Mouse (Mus musculus) gastrocnemius, adult 2 months (tissue): ENCODE measurements around the gene Cenpl. TPM values are rescaled to one million over a fixed set of nuclear protein-coding genes. Genes with fewer than 3 reads are reported as not detected.
A peak's percentile ranks its signal among the peaks of the same experiment; 100 is the strongest.
"Not testable (repeated sequence)": the region's sequence is repeated elsewhere in the genome, so short reads cannot be mapped to it uniquely, and the experiment has no call there.

Source experiments
- DNase-seq: peaks from one replicate; pipeline ENCODE4 v3.0.0; 2022
- H3K27ac ChIP-seq: fragments of 200-600 bp; 2 replicates; pipeline ENCODE4 v1.8.1; 2022; ENCODE audit warnings: mild to moderate bottlenecking
- H3K4me3 ChIP-seq: fragments of 200-600 bp; 2 replicates; pipeline ENCODE4 v1.8.1; 2022; ENCODE audit warnings: mild to moderate bottlenecking, moderate library complexity
- CTCF ChIP-seq: fragments of 200-600 bp; IDR thresholded peaks from 2 replicates; pipeline ENCODE4 v1.8.1; 2022; ENCODE audit warnings: antibody characterized with exemption, mild to moderate bottlenecking, moderate library complexity
- intact Hi-C: fragments of 180-260 bp; cut with DNase I; formaldehyde crosslinking; loops from one replicate; pipeline ENCODE4 v1.15.1; 2025
- long read RNA-seq, 2 experiments: library from polyadenylated mRNA; stranded (forward); transcript quantifications; one replicate each; pipeline ENCODE4 v2.0.0; 2021
- total RNA-seq, 2 experiments: library from RNA; stranded (reverse); gene quantifications; 2 replicates each; pipeline ENCODE4 v1.2.3; 2021

The Cenpl gene
- under 1 TPM; 0.41 to 0.50 TPM for total RNA-seq
- long read RNA-seq, experiment 1, partial matches to known transcripts, result 0 of 2 reads
- long read RNA-seq, experiment 1, other reads (novel, unspliced or antisense), result 2 of 2 reads
- long read RNA-seq, experiment 2, result 0 reads

- Histone ChIP-seq H3K4me3 (peak within 1 kb of the TSS; percentile 83), H3K27ac (peak within 1 kb of the TSS; percentile 87)
- peak; percentile 16; the same call in 1 of the 2 replicates for TF ChIP-seq CTCF
- DNase-seq, result peak; percentile 96
- intact Hi-C loops, result loop anchor here (5.0 kb wide), 1 partner anchor 33 kb away; no protein-coding TSS in a partner anchor
These were observed at the start of gene Cenpl, which contains the start of gene Dars2 for GRCm38 (mm10) chr1:161070352-161071271. Cenpl (plus strand) TSS chr1:161070713. Dars2 (minus strand) TSS chr1:161070658.

DNA sequence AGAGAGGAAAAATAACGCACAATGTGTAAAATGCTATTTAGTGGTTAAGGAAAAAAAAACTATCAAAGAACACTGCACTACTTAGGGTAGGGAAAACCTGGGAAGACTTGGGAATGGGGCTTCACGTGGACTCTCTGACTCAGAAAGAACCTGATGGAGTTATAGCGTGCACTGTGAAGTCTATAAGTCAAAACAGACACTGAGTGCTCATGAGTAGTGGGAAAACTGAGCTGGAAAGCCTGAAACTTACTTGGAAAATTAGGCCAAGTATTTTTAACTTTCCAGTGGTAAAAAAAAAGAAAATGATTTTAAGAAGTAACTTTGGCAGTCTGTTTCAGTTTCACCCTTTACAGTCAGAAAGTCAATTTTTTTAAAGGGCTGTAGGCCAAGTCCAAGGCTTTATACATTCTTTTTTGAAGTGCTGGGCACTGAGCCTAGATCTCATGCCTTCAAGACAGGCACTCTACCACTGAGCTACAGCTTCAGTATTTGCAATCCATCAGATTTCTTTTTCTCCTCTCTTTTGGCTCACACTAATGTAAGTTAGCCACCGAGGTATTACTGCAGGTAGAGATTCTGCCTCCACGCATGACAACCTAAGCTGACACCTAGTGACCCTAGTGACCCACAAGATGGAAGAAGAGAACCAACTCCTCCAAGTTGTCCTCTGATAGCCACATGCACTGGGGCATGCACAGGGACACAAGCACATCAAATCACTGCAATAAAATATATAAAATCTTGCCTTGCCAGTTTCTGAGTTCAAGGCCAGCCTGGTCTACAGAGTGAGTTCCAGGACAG is 44.9 kb upstream of the Cenpl start:
- TF ChIP-seq CTCF, result no peak
- intact Hi-C loops, result no loop called here
- Histone ChIP-seq H3K27ac (peak overlapping the region; percentile 12; the same call in 1 of the 2 replicates), H3K4me3 (no peak overlapping the region)
- DNase-seq, result no peak

- H3K27ac ChIP-seq, result no peak overlapping the region
These were observed 43.3 kb upstream of the Cenpl start for GRCm38 (mm10) chr1:161027196-161027595.

DNA sequence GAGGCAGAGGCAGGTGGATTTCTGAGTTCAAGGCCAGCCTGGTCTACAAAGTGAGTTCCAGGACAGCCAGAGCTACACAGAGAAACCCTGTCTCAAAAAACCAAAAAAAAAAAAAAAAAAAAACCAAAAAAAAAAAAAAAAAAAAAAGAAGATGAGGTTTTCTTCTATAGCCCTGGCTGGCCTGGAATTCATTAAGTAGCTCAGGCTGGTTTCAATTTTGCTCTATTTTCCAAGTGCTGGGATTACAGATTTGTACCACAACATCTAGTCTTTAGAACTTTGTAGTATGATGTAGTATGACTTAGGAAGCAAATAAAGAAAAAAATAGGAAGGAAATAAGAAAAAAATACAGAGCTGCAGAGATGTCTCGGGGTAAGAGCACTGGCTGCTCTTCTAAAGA is 42.1 kb upstream of the Cenpl start:
- H3K4me3 ChIP-seq, H3K27ac ChIP-seq, intact Hi-C loops, DNase-seq: not testable (repeated sequence)

More at GRCm38 (mm10) chr1:161027196-161027595, 43.3 kb upstream of the Cenpl start:
- intact Hi-C loops, result no loop called here
- DNase-seq, result no peak
- no peak for TF ChIP-seq CTCF
- H3K4me3 ChIP-seq, result no peak overlapping the region

GRCm38 (mm10) chr1:161030058-161030457 is 40.5 kb upstream of the Cenpl start:
- no peak overlapping the region for H3K27ac ChIP-seq
- DNase-seq, result no peak
- intact Hi-C loops, result loop anchor here (5.0 kb wide), 1 partner anchor 58 kb away; no protein-coding TSS in a partner anchor
- no peak for TF ChIP-seq CTCF
- no peak overlapping the region for H3K4me3 ChIP-seq

GRCm38 (mm10) chr1:161031881-161032280 is 38.6 kb upstream of the Cenpl start:
- intact Hi-C loops, result loop anchor here (5.0 kb wide), 1 partner anchor 60 kb away; no protein-coding TSS in a partner anchor
- Histone ChIP-seq H3K4me3 (no peak overlapping the region), H3K27ac (no peak overlapping the region)
- TF ChIP-seq CTCF, result no peak
- DNase-seq, result no peak

GRCm38 (mm10) chr1:161032345-161032744 is 38.2 kb upstream of the Cenpl start:
- no peak for DNase-seq
- no peak for TF ChIP-seq CTCF
- Histone ChIP-seq H3K4me3 (no peak overlapping the region), H3K27ac (no peak overlapping the region)
- intact Hi-C loops, result loop anchor here (5.0 kb wide), 1 partner anchor 60 kb away; no protein-coding TSS in a partner anchor

DNA sequence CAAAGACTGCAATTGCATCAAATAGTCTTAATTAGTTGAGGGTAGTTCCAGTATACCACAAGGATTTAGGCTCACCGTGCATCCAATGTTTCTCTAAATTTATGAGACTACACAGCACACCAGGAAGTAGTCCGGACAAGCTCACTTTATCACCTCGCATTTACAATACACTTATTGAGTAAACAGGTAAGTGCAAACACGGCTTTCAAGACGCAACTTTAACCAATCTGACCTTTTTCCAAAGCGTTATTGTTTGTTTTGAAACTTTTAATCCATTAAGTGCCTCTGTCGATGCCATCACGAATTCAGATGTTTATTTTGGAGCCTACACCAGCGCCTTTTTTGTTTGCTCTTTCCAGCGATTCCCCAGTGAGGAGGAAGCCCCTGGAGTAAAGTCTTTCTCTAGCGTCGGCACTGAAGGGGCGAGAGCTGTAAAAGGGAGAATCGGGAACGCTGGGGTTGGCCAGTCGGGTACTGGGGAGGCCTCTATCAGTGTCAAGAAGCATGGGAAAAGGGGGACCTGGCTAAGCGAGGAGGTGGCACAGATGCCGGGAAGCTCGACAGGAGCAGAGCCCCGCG is 36.6 kb upstream of the Cenpl start:
- DNase-seq, result no peak
- Histone ChIP-seq H3K4me3 (peak overlapping the region; percentile 92), H3K27ac (peak overlapping the region; percentile 92)
- TF ChIP-seq CTCF, result no peak
- intact Hi-C loops, result loop anchor here (5.0 kb wide), 1 partner anchor 62 kb away; no protein-coding TSS in a partner anchor

DNA sequence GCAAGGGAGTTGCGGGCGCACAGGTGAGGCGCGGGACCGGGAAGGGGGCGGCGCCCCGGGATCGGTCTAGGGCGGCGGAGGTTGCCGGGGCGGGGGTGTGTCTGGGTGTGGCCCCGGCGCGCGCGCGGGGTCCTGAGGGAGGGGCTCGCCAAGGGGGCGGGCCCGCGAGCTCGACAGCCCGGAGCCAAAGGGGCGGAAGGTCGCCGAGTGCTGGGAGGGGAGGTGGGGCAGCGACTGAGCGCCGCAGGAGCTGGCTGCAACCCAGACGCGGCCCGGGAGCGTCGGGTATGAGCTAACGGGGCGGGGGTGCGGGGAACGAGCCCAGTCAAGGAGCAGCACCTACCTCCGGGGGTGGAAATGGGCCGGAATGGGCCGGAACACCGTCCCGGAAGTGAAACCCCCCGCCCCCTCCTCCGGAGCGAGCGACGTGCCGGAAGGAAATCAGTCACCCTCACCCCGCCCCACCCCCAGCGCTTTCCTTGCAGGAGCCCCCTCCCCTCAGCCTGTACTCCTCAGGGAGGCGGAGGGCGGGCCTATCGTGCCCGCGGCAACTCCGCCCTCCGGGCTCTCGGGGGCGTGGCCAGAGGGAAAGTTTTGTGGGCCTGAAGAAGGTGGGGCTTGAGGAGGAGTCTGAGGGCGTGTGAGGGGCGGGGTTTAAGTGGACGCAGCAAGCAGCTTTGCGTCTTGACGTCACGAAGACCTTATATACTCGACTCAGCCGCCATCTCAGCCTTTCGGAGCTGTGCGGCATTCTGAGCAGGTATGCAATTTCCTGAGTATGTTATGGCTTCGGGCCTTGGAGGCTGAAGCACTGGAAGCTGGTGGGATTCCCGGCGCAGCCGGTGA is 35.9 kb upstream of the Cenpl start, which contains the start of gene Zbtb37:
Gene Zbtb37 (minus strand): TSS at position 415 of the 846 bp plus-strand sequence.
- DNase-seq, result peak; percentile 98
- H3K27ac ChIP-seq, result peak within 1 kb of the TSS; percentile 92
- TF ChIP-seq CTCF, result no peak
- peak within 1 kb of the TSS; percentile 92 for H3K4me3 ChIP-seq
- intact Hi-C loops, result loop anchor here (5.0 kb wide), 5 partner anchors 38 to 242 kb away; partner anchors contain the start of genes Cenpl, Dars2, Rabgap1l and Rc3h1

DNA sequence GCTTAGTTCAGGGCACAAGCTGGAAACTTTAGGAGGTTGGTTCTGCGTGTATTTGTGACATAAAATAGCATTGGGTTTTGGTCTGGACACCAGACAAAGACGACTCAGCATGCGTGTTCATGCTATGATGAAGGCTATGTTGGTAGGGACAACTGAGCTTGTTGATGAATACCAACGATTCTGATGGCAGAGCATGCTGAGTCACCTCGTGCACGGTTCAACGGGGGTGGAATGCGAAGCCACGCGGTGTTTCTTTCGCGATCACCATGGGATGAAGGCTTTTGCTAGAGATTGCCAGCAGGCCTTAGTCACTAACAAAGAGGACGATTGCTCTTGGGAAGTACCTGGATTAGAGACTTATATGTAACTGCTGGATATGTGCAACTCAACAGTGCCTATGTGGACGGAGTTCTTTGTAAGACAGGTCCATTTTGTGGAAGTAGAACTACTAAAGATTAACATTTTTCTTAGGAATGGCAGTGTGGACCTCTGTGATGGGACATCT is 35.2 kb upstream of the Cenpl start:
- intact Hi-C loops, result loop anchor here (5.0 kb wide), 4 partner anchors 37 to 243 kb away; partner anchors contain the start of genes Cenpl, Dars2, Rabgap1l and Rc3h1
- Histone ChIP-seq H3K4me3 (peak overlapping the region; percentile 92), H3K27ac (peak overlapping the region; percentile 92)
- TF ChIP-seq CTCF, result no peak
- DNase-seq, result peak; percentile 61
